Mouse (Mus musculus) cerebellum, adult (tissue): ENCODE measurements around the gene Slc45a1.

Experiments used
- ATAC-seq: cut with Nextera tagmentation; 2 replicates; pipeline ENCODE4 v1.9.2; 2017; ENCODE audit warnings: mild to moderate bottlenecking, moderate library complexity, mixed read lengths; ENCODE audit not compliant: insufficient number of reproducible peaks, low FRiP score, low TSS enrichment

Slc45a1 gene

GRCm38 (mm10) chr4:150651390-150652277 lies at the start of gene Slc45a1:
Gene Slc45a1, minus strand, starts transcription at chr4:150652174.
- ATAC-seq = peak; percentile 49; the same call in 1 of the 2 replicates

DNA sequence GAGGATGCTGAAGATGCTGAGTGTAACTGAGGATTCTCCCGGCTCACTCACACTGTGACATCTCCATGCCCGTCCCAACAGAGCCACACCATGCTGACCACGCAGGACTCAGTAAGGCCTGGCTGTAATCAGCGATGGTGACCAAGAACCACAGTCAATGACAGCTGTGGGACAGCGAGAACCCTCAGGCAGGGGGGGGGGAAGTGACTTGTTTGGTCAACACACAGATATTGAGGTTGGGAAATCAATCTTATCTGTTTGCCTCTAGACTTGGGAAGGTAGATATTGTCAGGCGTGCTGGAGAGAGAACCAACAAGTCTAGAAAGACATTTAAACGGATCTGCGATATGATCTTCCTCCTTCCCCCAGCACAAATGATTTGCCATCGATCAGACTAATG lies 48.9 kb upstream of the Slc45a1 start:
- no peak for ATAC-seq

- ATAC-seq = no peak
Observed at GRCm38 (mm10) chr4:150694434-150695108, 42.6 kb upstream of the Slc45a1 start.

- ATAC-seq = no peak
Observed at GRCm38 (mm10) chr4:150692861-150693403, 41.0 kb upstream of the Slc45a1 start.

DNA sequence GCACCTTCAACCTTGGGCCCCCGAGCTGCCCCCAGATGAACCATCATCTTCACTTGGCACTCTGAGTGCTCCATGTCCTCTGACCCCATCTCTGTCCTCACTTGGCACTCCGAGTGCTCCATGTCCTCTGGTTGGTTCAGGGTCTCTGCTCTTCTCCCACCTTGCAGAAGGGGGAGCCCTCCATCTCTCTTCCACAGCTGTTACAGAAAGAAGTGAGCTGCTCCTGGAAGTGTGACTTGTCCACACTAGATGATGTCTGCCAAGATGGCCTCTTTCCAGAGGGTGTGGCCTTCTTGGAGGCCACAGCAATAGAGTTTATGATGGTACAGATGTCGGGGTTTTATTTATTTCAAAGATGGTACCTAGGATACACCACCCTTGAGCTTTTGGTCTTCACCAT lies 38.8 kb upstream of the Slc45a1 start:
- ATAC-seq = no peak

- no peak for ATAC-seq
Observed at GRCm38 (mm10) chr4:150689553-150689952, 37.6 kb upstream of the Slc45a1 start.

GRCm38 (mm10) chr4:150687126-150687753 lies 35.3 kb upstream of the Slc45a1 start:
- no peak for ATAC-seq

- no peak for ATAC-seq
Observed at GRCm38 (mm10) chr4:150686538-150686937, 34.6 kb upstream of the Slc45a1 start.

GRCm38 (mm10) chr4:150685778-150686493 lies 34.0 kb upstream of the Slc45a1 start:
- no peak for ATAC-seq

DNA sequence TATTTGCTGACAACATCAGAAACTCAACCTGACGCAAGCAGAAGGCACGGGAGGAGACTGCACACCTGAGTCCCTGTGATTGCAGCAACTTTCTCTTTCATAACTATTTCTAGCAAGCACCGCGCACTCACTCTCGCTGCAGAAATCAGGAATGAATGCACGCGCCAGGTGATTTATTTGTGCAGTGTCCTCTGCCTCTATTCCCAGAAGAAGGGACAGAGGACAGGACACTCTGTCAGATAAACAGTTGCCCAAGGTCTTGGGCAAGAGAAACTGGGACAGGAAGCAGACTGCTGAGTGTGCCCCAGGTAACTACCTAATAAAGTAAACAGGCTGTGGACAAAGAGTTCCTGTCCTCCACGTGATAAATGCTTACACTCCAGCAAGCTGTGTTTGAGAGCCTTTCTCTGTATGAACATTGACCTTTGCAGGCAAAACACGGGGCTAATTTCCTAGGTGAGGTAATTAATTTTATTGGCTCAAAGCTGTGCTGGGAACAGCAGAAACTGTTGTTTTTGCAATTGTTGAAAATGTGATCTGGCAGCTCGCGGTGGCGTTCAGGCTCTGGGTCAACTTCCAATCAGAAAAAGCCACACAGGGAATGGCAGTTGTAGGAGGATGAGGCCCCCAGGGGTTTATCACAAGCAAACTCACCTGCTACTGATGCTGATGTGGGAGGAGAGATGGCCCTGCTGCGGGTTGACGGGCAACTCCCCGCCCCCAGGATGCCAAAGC lies 33.2 kb upstream of the Slc45a1 start:
- no peak for ATAC-seq

- ATAC-seq = no peak
Observed at GRCm38 (mm10) chr4:150680373-150680772, 28.4 kb upstream of the Slc45a1 start.

GRCm38 (mm10) chr4:150678789-150679188 lies 26.8 kb upstream of the Slc45a1 start:
- no peak for ATAC-seq

DNA sequence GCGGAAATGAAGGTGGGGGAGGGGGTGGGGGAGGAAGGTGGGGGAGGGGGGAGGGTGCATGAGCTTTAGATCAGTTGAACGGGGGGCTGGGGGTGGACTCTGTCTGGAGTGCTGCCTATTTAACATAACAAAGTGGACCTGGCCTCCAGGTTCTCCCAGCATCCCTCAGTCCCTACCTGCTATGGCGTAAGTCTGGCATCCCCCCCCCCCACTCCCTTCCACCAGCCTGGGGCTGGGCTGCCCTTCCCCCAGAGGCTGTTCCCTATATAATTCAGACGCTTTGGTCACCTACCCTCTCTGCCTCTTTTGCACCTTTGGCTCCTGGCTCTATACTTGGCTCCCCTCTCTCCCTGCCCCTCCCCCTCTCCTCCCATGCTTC lies 25.9 kb upstream of the Slc45a1 start:
- no peak for ATAC-seq

GRCm38 (mm10) chr4:150677126-150677845 lies 25.3 kb upstream of the Slc45a1 start:
- ATAC-seq = no peak

DNA sequence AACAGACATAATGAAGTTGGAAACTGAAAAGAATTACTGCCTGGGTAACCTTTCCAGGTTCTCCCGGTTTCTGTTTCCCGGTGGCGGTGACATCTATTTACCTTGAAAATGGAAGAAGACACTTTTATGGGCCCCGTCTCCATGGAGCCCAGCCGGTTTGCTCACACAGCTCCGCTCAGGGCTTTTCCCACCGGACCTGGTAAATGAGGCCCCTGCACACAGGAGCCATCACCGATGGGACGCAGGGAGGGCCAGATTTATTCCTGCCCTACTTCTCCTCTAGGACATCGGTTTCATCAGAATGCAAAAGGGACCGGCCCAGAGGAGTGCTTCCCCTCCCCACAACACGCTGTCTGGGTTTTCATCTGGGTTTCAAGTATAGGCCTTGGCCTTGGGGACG lies 24.1 kb upstream of the Slc45a1 start:
- ATAC-seq = no peak

DNA sequence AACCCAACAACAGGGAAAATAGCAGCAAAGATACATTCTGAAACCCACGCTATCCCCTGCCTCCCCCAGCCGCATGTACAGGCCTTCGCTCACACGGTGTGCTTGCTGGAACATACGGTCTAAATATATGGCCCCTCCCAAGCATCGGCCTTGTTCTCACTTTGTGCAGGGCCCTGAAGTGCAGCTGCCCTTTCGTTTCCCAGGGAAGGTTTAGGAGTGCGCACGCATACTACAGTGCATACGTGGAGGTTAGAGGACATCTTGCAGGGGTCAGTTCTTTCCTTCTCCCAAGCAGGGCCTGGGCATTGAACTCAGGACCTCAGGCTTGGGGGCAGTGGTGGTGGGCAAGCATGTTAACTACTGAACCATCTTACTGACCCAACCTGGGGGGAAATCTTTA lies 23.3 kb upstream of the Slc45a1 start:
- ATAC-seq = no peak

- ATAC-seq = no peak
Observed at GRCm38 (mm10) chr4:150665806-150666205, 13.8 kb upstream of the Slc45a1 start.

DNA sequence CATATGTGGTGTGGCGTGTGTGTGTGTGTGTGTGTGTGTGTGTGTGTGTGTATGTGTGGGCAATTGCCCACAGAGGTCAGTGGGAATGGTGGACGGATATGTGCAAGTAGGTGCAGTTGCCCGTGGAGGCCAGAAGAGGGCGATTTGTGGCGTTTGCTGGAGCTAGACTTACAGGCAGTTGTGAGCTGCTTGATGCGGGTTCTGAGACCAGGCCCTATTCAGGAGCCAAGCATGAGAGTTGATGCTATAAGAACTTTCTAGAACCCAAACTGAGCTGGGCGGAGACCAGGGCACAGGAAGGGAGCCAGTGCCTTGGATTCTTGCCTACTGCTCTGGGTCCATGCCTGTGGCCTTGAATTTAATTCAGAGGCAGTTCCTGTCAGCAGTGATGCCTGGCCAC lies 12.8 kb upstream of the Slc45a1 start:
- no peak for ATAC-seq

GRCm38 (mm10) chr4:150663192-150663591 lies 11.2 kb upstream of the Slc45a1 start:
- no peak for ATAC-seq
